Mouse (Mus musculus) G1E (cell line): ENCODE results near the gene Ehd1.

Experiments
- CTCF ChIP-seq: IDR thresholded peaks from 2 replicates; pipeline ENCODE4 v1.5.1; 2012; ENCODE audit warnings: low read depth, low read length, inconsistent platforms, mixed read lengths
- GATA1 ChIP-seq: IDR thresholded peaks from 2 replicates; pipeline ENCODE4 v1.6.1; 2012; ENCODE audit warnings: borderline replicate concordance, low read length, inconsistent platforms, mixed read lengths
- GATA2 ChIP-seq: IDR thresholded peaks from 2 replicates; pipeline ENCODE4 v1.6.1; 2012; ENCODE audit warnings: low read depth, low read length, inconsistent platforms, borderline replicate concordance
- POLR2AphosphoS5 ChIP-seq: IDR thresholded peaks from 2 replicates; pipeline ENCODE4 v1.6.1; 2012; ENCODE audit warnings: low read depth, low read length, inconsistent platforms; ENCODE audit not compliant: insufficient replicate concordance
- TAL1 ChIP-seq: conservative IDR thresholded peaks from 2 replicates; pipeline ENCODE4 v1.6.1; 2012; ENCODE audit warnings: low read depth, low read length, inconsistent platforms, mixed read lengths

GRCm38 (mm10) chr19:6236842-6237241 is 39.7 kb upstream of the Ehd1 start:
- TF ChIP-seq CTCF = no peak
- TF ChIP-seq GATA1 = no peak
- no peak for TF ChIP-seq GATA2
- no peak for TF ChIP-seq POLR2AphosphoS5
- TF ChIP-seq TAL1 = no peak
